Comparison of ENCODE assay signal across 19 mouse cellular contexts in genomic region chr12:29106893-29107719, GRCm38 (mm10).
DNase-seq lines count a peak whose midpoint lies in the region; ATAC-seq and TF ChIP-seq lines count a peak whose summit lies in the region.
"Had no signal": no experiment of that assay in that cellular context is flagged by ENCODE, and none has a peak within 500 bp of the region (broad histone marks: within the 10 kb centered on the region; RNA-seq: fewer than 3 reads in every experiment).

No protein-coding gene starts in this region.

- peaks cover 12% of the 10 kb centered on the region; the same call in 1 of the 2 replicates for H3K4me1 ChIP-seq in forebrain, embryonic 14.5 days (ENCODE audit: control insufficient read depth, insufficient read depth, low read length)
- peaks cover 20% of the 10 kb centered on the region for H3K4me1 ChIP-seq in hindbrain, embryonic 15.5 days (replicated peaks)
- H3K4me1 ChIP-seq in midbrain, embryonic 15.5 days, result peaks cover 17% of the 10 kb centered on the region
- H3K4me1 ChIP-seq: embryonic facial prominence, embryonic 12.5 days; heart, embryonic 12.5 days had no signal

- no peak for TF ChIP-seq POLR2A in brain, embryonic 14.5 days (IDR thresholded peaks at IDR 0.05; ENCODE audit: borderline replicate concordance, extremely low read depth, insufficient read depth, insufficient read length, poor library complexity, severe bottlenecking)

- no peak overlapping the region for H3K9ac ChIP-seq in forebrain, embryonic 14.5 days (ENCODE audit: low read length)
- H3K9ac ChIP-seq in hindbrain, embryonic 15.5 days, result no peak overlapping the region
- no peak overlapping the region for H3K9ac ChIP-seq in midbrain, embryonic 15.5 days
- H3K9ac ChIP-seq: embryonic facial prominence, embryonic 12.5 days; heart, embryonic 12.5 days; limb, embryonic 12.5 days; liver, embryonic 14.5 days had no signal

- no peaks in the 10 kb centered on the region for H3K27me3 ChIP-seq in forebrain, embryonic 14.5 days (replicated peaks; ENCODE audit: control insufficient read depth, insufficient read depth, low read length)
- no peaks in the 10 kb centered on the region for H3K27me3 ChIP-seq in hindbrain, embryonic 15.5 days
- H3K27me3 ChIP-seq in midbrain, embryonic 15.5 days (replicated peaks), result no peaks in the 10 kb centered on the region
- H3K27me3 ChIP-seq: embryonic facial prominence, embryonic 12.5 days; heart, embryonic 12.5 days had no signal

- peak; percentile 85 for ATAC-seq in forebrain, embryonic 14.5 days
- peak; percentile 86 for ATAC-seq in hindbrain, embryonic 15.5 days (ENCODE audit: low FRiP score, low read depth)
- ATAC-seq in midbrain, embryonic 15.5 days (replicated peaks), result peak; percentile 91
- ATAC-seq: activated CD4-positive, CD25-positive, alpha-beta regulatory T cell, adult 4 months; lung, postnatal 0 days had no signal

- TF ChIP-seq CTCF in brain, embryonic 14.5 days (IDR thresholded peaks at IDR 0.05; ENCODE audit: borderline replicate concordance, extremely low read depth, insufficient read depth, insufficient read length), result no peak

- no peak overlapping the region for H3K4me3 ChIP-seq in forebrain, embryonic 14.5 days (ENCODE audit: low read depth, low read length)
- H3K4me3 ChIP-seq in hindbrain, embryonic 15.5 days, result no peak overlapping the region
- no peak overlapping the region for H3K4me3 ChIP-seq in midbrain, embryonic 15.5 days
- H3K4me3 ChIP-seq: embryonic facial prominence, embryonic 12.5 days; heart, embryonic 12.5 days; limb, embryonic 12.5 days had no signal

- no peak overlapping the region for H3K4me2 ChIP-seq in forebrain, embryonic 14.5 days (ENCODE audit: low read length)
- H3K4me2 ChIP-seq in hindbrain, embryonic 15.5 days, result no peak overlapping the region
- no peak overlapping the region for H3K4me2 ChIP-seq in midbrain, embryonic 15.5 days
- H3K4me2 ChIP-seq: embryonic facial prominence, embryonic 12.5 days; heart, embryonic 12.5 days; limb, embryonic 12.5 days had no signal

- DNase-seq in brain, embryonic 14.5 days (ENCODE audit: low read depth), result peak; percentile 86
- DNase-seq in forebrain, embryonic 14.5 days (ENCODE audit: low spot score), result peak; percentile 63
- no peak for DNase-seq in layer of hippocampus, postnatal 14 days (ENCODE audit: low spot score in 2 of 2)
- no peak for DNase-seq in cerebellum, postnatal 4 days (ENCODE audit: low spot score in 2 of 2)
- no peak for DNase-seq in left cerebral cortex, adult 11 months (ENCODE audit: low spot score)
- DNase-seq: cerebellum, postnatal 14 days; gastrocnemius, postnatal 36 days; heart, postnatal 4 days; kidney, adult 18-20 months; kidney, postnatal 4 days; thymus, postnatal 25 days had no signal

- 0 out of 2 replicates have a peak, but pooled peaks cover 1% of the 10 kb centered on the region for H3K9me3 ChIP-seq in forebrain, embryonic 14.5 days (replicated peaks; ENCODE audit: control insufficient read depth, low read length)
- no peaks in the 10 kb centered on the region for H3K9me3 ChIP-seq in hindbrain, embryonic 15.5 days
- no peaks in the 10 kb centered on the region for H3K9me3 ChIP-seq in midbrain, embryonic 15.5 days
- H3K9me3 ChIP-seq: embryonic facial prominence, embryonic 12.5 days; heart, embryonic 12.5 days; limb, embryonic 12.5 days had no signal

- 40% methylated on average over 16 of the region's 16 CpGs for WGBS in forebrain, embryonic 14.5 days
- WGBS in hindbrain, embryonic 15.5 days, result 47% methylated on average over 16 of the region's 16 CpGs
- WGBS in midbrain, embryonic 15.5 days, result 41% methylated on average over 16 of the region's 16 CpGs

- no peaks in the 10 kb centered on the region for H3K36me3 ChIP-seq in forebrain, embryonic 14.5 days (ENCODE audit: control insufficient read depth, insufficient read depth, low read length)
- H3K36me3 ChIP-seq in hindbrain, embryonic 15.5 days, result no peaks in the 10 kb centered on the region
- H3K36me3 ChIP-seq in midbrain, embryonic 15.5 days (replicated peaks), result no peaks in the 10 kb centered on the region
- H3K36me3 ChIP-seq: embryonic facial prominence, embryonic 12.5 days; heart, embryonic 12.5 days; limb, embryonic 12.5 days had no signal

- H3K27ac ChIP-seq in forebrain, embryonic 14.5 days (ENCODE audit: low read depth, low read length), result peak overlapping the region; percentile 44
- H3K27ac ChIP-seq in hindbrain, embryonic 15.5 days (replicated peaks), result peak overlapping the region; percentile 36
- peak overlapping the region; percentile 76 for H3K27ac ChIP-seq in midbrain, embryonic 15.5 days
- H3K27ac ChIP-seq: embryonic facial prominence, embryonic 12.5 days; limb, embryonic 12.5 days; liver, embryonic 14.5 days had no signal

Comparison
In these comparisons a context has a peak if more than half of its experiments do, and no peak if none do; other contexts are left out.
1. DNase-seq: peak in brain, embryonic 14.5 days (single experiment) and forebrain, embryonic 14.5 days (single experiment); none in layer of hippocampus, postnatal 14 days (0 of 2), cerebellum, postnatal 4 days (0 of 2) and left cerebral cortex, adult 11 months (single experiment).
2. Peak in every context shown above with its lines, with median percentiles within 50 percentile points of each other: ATAC-seq and H3K27ac ChIP-seq.